Mouse (Mus musculus) ES-E14 (cell line): ENCODE results near the gene Sema3b. TPM values are rescaled to one million over a fixed set of nuclear protein-coding genes. Genes with fewer than 3 reads are reported as not detected.

Experiments used
- DNase-seq: peaks from one replicate; pipeline ENCODE4 v3.0.0-alpha.2; 2013; ENCODE audit warnings: low read depth, low spot score
- H3K27ac ChIP-seq: 2 replicates; pipeline ENCODE4 v1.5.1; 2012; ENCODE audit warnings: low read depth, mild to moderate bottlenecking, low read length, moderate library complexity, mixed read lengths; ENCODE audit not compliant: poor library complexity, insufficient read depth, severe bottlenecking
- H3K36me3 ChIP-seq: 2 replicates; pipeline ENCODE4 v1.6.1; 2012; ENCODE audit warnings: mild to moderate bottlenecking, low read length, moderate library complexity, mixed read lengths; ENCODE audit not compliant: control insufficient read depth, poor library complexity, insufficient read depth, severe bottlenecking
- H3K4me1 ChIP-seq, 2 experiments: fragments of 150-350 bp in 1 of 2; sonication (generic) in 1 of 2; 2 replicates each; pipeline ENCODE4 v1.6.1; 2012; ENCODE audit warnings: low read length in 2 of 2, mild to moderate bottlenecking in 1 of 2, mixed read lengths in 1 of 2; ENCODE audit not compliant: control insufficient read depth in 2 of 2, insufficient read depth in 2 of 2, poor library complexity in 1 of 2
- H3K4me3 ChIP-seq, 2 experiments: fragments of 150-350 bp in 1 of 2; sonication (generic) in 1 of 2; 2 replicates each; pipeline ENCODE4 v1.5.1; 2012; ENCODE audit warnings: low read length in 2 of 2, low read depth in 1 of 2, mild to moderate bottlenecking in 1 of 2, mixed read lengths in 1 of 2; ENCODE audit not compliant: insufficient read depth in 1 of 2, poor library complexity in 1 of 2, severe bottlenecking in 1 of 2
- H3K9ac ChIP-seq: 2 replicates; pipeline ENCODE4 v1.6.1; 2012; ENCODE audit warnings: low read depth, mild to moderate bottlenecking, low read length, mixed read lengths; ENCODE audit not compliant: poor library complexity, insufficient read depth, severe bottlenecking
- H3K9me3 ChIP-seq: fragments of 150-350 bp; sonication (generic); 2 replicates; pipeline ENCODE4 v1.6.1; 2012; ENCODE audit warnings: low read depth, mild to moderate bottlenecking, low read length; ENCODE audit not compliant: control insufficient read depth, insufficient read depth
- CHD2 ChIP-seq: IDR thresholded peaks from 2 replicates; pipeline ENCODE4 v1.6.1; 2014; ENCODE audit warnings: mild to moderate bottlenecking, low read depth, low read length, inconsistent platforms
- HCFC1 ChIP-seq: IDR thresholded peaks from 2 replicates; pipeline ENCODE4 v1.6.1; 2012; ENCODE audit warnings: low read length, inconsistent platforms, borderline replicate concordance; ENCODE audit not compliant: insufficient read depth
- MAFK ChIP-seq: IDR thresholded peaks from 2 replicates; pipeline ENCODE4 v1.6.1; 2014; ENCODE audit warnings: mild to moderate bottlenecking, low read depth, low read length, inconsistent platforms; ENCODE audit not compliant: insufficient read depth
- ZC3H11A ChIP-seq: IDR thresholded peaks from 2 replicates; pipeline ENCODE4 v1.6.1; 2012; ENCODE audit warnings: low read depth, mild to moderate bottlenecking, inconsistent platforms, low read length, borderline replicate concordance
- ZNF384 ChIP-seq: IDR thresholded peaks from 2 replicates; pipeline ENCODE4 v1.6.1; 2012; ENCODE audit warnings: low read depth, low read length, inconsistent platforms
- in situ Hi-C, 2 experiments: fragments of 600-800 bp; cut with MboI; formaldehyde crosslinking; loops; one replicate each; pipeline ENCODE4 v1.15.1; 2025; ENCODE audit warnings: low sequenced_read_pairs in 2 of 2, inconsistent platforms in 1 of 2; ENCODE audit not compliant: unreplicated experiment in 2 of 2
- total RNA-seq: library from RNA; depleted of rRNA; stranded (reverse); fragments of 300-350 nt; gene quantifications from 2 replicates; pipeline ENCODE4 v1.2.3, GENCODE M21; 2012

Gene Sema3b
- total RNA-seq, 1 experiment, result 7.4 TPM

GRCm38 (mm10) chr9:107631861-107632260, 22.8 kb upstream of the Sema3b start:
- peaks cover 14 to 44% of the 10 kb centered on the region in 2 experiments; a peak in 3 of 4 replicates for H3K4me1 ChIP-seq

GRCm38 (mm10) chr9:107631311-107631826, 22.3 kb upstream of the Sema3b start:
- Histone ChIP-seq H3K36me3 (peaks cover 1% of the 10 kb centered on the region; the same call in 1 of the 2 replicates), H3K4me1 (peaks cover 14 to 45% of the 10 kb centered on the region in 2 experiments; a peak in 3 of 4 replicates), H3K4me3 (no peak overlapping the region), H3K27ac (no peak overlapping the region; the same call in 1 of the 2 replicates), H3K9ac (no peak overlapping the region), H3K9me3 (no peaks in the 10 kb centered on the region)
- DNase-seq, result no peak
- TF ChIP-seq ZC3H11A (no peak), CHD2 (no peak), MAFK (no peak), HCFC1 (no peak), ZNF384 (no peak)
- in situ Hi-C loops, result no loop called here

More at GRCm38 (mm10) chr9:107631861-107632260, 22.8 kb upstream of the Sema3b start:
- Histone ChIP-seq H3K9me3 (no peaks in the 10 kb centered on the region), H3K36me3 (peaks cover 1% of the 10 kb centered on the region; the same call in 1 of the 2 replicates), H3K27ac (no peak overlapping the region), H3K9ac (no peak overlapping the region; the same call in 1 of the 2 replicates), H3K4me3 (no peak overlapping the region)
- DNase-seq, result no peak
- in situ Hi-C loops, result no loop called here
- TF ChIP-seq ZNF384, result no peak
- TF ChIP-seq MAFK, result no peak
- no peak for TF ChIP-seq CHD2
- no peak for TF ChIP-seq HCFC1
- no peak for TF ChIP-seq ZC3H11A

GRCm38 (mm10) chr9:107630576-107630975, 21.5 kb upstream of the Sema3b start:
- H3K4me3 ChIP-seq, result peak overlapping the region; percentile 21 to 31; a peak in 2 of 4 replicates
- peaks cover 1% of the 10 kb centered on the region; the same call in 1 of the 2 replicates for H3K36me3 ChIP-seq
- H3K4me1 ChIP-seq, result peaks cover 14 to 50% of the 10 kb centered on the region in 2 experiments; a peak in 3 of 4 replicates
- DNase-seq, result peak; percentile 96
- in situ Hi-C loops, result no loop called here
- H3K9ac ChIP-seq, result peak overlapping the region; percentile 19; the same call in 1 of the 2 replicates
- TF ChIP-seq CHD2 (0 out of 2 replicates have a peak, but pooled peaks have one; percentile 27), MAFK (no peak), ZNF384 (0 out of 2 replicates have a peak, but pooled peaks have one; percentile 11)
- H3K27ac ChIP-seq, result peak overlapping the region; percentile 69; the same call in 1 of the 2 replicates
- no peaks in the 10 kb centered on the region for H3K9me3 ChIP-seq

GRCm38 (mm10) chr9:107629901-107630425, 20.9 kb upstream of the Sema3b start:
- TF ChIP-seq ZNF384, result no peak
- TF ChIP-seq MAFK, result no peak
- no peak for TF ChIP-seq ZC3H11A
- no peak for TF ChIP-seq HCFC1
- TF ChIP-seq CHD2, result no peak
- DNase-seq, result no peak
- H3K9me3 ChIP-seq, result no peaks in the 10 kb centered on the region
- H3K4me3 ChIP-seq, result peak overlapping the region; percentile 21 to 31; a peak in 3 of 4 replicates
- H3K36me3 ChIP-seq, result peaks cover 5% of the 10 kb centered on the region; the same call in 1 of the 2 replicates
- in situ Hi-C loops, result no loop called here
- peaks cover 14 to 54% of the 10 kb centered on the region in 2 experiments; a peak in 3 of 4 replicates for H3K4me1 ChIP-seq
- H3K9ac ChIP-seq, result peak overlapping the region; percentile 19; the same call in 1 of the 2 replicates
- H3K27ac ChIP-seq, result peak overlapping the region; percentile 69; the same call in 1 of the 2 replicates
